Mouse (Mus musculus): ENCODE measurements at regions not wholly inside any gene's neighbourhood (a gene's known extent, or its start where the extent isn't known, plus 50 kb on each side); places are given as distances from the start of the nearest gene placed in this dataset.

DNA sequence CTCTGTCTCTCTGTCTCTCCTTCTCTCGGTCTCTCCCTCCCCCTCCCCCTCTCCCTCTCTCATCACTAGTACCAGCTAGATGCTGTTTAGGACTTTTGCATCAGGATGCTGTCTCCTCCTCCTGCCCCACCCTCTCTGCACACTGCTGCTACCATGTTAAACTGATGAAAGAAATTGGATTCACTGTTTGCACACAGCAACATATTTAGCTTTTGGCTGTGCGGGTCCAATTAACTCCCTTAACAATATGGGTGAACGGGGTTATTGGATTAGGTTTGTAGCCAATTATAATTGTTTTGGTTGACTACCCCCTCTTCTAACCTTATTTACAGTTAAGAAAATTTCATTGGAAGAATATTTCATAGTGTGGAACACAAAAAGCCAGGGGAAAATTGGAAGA lies 424.0 kb upstream of the Sorcs1 start:
- TF ChIP-seq GATA4 (IDR thresholded peaks at IDR 0.05; ENCODE audit: insufficient replicate concordance, low read length) = no peak

DNA sequence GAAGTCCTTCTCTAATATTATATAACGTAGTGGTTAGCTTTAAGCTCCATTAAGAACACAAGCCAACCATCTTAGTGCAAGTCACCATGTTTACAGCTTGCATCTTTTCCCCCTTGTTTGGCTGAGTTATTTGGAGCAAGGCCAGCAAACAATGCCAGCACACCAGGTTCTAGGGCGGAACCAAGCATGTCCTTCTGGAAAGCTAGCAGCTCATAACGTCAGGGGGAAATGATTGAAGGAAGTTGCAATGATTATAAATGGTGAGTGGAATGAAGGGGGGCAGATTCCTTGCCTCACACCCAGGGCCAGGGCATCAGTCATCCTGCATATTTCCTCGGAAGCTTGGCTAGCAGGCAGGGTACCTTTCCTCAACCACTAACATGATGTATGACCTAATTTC lies 396.3 kb upstream of the Sorcs1 start:
- TF ChIP-seq GATA4 (IDR thresholded peaks at IDR 0.05; ENCODE audit: insufficient replicate concordance, low read length) = no peak

DNA sequence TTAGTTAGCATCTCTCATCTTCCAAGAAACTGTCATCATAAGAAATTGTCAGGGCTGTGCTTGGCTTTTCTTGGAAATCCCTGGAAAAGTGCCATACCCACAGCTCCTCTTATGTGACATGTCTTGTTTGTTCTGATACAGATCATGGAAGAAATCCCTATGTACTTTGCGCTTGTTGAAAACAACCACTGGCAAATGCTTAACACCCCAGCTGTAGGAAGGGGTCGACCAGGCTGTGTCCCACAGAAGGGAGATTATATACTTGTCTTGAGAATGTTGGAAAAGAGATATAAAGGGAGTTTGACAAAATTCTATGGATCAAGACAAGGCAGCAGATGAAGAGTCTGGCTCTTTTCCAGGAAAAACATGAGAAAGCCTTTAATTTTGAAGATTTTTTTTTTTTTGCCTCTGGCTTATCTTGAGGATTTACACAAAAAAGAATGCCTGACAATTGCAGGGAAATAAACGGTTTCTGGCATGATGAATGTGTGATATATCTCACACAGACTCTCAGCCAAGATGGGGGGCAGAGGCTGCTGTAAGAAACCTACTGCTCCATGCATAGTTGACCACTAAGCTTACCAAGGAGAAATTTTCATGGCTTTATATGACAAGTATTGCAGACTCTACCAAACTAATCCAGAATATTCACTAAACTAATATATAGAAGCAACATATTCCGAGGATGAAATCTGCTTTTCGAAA lies 381.7 kb upstream of the Sorcs1 start:
- TF ChIP-seq GATA4 (IDR thresholded peaks at IDR 0.05; ENCODE audit: insufficient replicate concordance, low read length) = no peak

DNA sequence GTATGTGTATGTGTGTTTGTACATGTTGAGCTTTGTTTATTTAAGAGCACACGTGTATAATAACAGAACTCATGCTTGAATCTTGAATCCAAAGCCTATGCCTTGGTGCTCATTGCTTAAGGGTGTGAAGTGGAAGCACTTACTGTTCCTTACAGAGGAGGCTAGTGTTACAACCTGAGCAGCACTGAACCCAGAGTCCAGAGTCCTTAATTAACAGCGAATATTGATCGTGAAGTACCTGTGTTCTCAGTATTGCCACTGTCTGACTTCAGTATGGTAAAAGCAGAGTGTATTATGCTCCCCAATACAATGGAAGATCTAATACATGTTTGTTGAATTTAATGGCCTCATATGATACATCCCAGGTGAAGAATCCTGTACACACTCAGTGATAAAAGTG lies 365.1 kb upstream of the Sorcs1 start:
- TF ChIP-seq GATA4 (IDR thresholded peaks at IDR 0.05; ENCODE audit: insufficient replicate concordance, low read length) = no peak

DNA sequence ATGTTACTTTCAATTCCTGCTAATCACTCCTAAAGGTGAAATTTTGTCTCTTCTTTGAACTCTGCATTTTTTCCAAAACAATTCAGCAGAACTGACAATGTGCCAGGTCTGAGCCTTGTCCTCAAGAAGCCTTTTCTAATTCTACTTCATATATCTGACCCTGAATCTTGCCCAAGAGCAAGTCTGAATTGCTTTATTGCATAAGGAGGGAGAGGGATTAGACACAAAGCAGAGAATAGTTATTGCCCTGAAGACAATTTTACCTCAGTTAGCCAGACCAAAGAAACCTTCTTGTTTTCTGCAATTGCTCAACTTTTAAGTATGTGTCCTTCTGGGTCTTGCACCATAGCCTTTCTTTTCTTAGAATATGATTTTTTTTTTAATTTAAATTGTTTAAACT lies 316.0 kb upstream of the Sorcs1 start:
- no peak for TF ChIP-seq GATA4 (IDR thresholded peaks at IDR 0.05; ENCODE audit: insufficient replicate concordance, low read length)

DNA sequence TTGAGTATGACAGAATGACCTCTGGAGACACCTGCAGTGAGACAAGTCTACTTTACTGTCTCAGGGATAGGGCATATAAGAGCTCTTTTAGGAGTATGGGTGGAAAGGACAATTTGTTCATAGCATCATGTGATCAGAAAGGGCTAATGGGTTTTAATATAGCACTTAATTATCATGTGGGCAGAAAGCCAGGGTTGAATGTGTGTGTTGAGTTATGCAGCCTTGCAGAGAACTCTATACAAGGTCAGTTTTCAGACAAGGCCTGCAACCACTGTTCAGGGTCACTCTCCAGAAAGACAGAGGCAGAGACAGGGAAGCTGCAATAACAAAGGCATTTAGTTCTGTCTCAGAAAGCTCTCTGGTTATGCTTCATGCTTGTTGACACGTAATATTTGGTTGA lies 292.6 kb upstream of the Sorcs1 start:
- TF ChIP-seq GATA4 (IDR thresholded peaks at IDR 0.05; ENCODE audit: insufficient replicate concordance, low read length) = no peak

DNA sequence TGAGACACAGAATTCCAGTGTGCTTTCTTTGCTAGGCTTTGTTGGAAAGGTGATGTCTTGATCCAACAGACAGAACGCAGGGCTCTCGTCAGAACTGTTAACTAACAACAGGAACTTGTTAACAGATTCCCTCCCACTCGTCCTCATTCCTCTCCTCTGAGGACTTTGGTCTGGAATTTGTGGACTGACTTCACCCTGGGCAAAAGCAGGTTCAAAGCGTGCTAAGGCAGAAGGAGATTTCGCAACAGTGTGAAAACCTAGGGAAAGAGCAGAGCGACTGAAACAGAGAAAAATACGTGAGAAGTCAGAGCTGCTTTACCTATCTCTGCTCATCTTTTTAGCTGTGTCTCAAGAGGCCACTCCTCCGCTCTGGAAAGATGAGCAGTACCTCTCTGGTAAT lies 283.5 kb upstream of the Sorcs1 start:
- no peak for TF ChIP-seq GATA4 (IDR thresholded peaks at IDR 0.05; ENCODE audit: insufficient replicate concordance, low read length)

DNA sequence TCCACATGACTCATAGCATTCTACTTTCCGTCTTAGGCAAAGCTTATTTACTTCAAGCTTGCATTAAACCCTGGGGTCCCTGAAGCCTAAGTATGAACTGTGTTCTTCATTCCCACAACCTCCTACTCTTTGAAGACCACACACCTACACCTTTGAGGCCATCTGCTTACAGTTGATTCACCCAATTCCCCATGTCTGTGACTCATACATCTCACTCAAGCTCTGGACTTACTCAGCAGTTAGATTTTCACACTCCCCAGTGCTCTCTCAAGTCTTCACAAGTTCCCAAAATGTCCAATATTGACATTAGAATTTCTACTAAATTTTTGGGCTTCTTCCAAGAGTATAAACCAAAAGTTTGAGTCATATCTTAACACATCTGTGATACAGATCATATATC lies 266.6 kb upstream of the Sorcs1 start:
- TF ChIP-seq GATA4 (IDR thresholded peaks at IDR 0.05; ENCODE audit: insufficient replicate concordance, low read length) = no peak

DNA sequence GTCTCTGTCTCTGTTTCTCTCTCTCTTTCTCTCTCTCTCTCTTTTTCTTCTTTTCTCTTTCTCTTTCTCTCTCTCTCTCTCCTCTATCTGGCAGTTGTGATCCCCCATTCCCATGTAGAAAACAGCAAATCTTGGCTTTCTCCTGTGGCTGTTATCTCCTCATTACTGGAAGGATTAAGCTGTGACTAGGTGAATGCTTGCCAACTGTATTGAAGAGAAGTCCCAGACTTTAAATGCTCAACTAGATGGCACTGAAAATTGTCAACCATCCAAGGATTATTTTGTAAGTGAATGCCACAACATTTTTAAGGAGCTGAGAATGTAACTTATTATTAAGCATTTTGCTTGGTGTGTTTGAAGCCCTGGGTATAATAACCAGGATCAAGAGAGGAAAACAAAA lies 233.2 kb upstream of the Sorcs1 start:
- no peak for TF ChIP-seq GATA4 (IDR thresholded peaks at IDR 0.05; ENCODE audit: insufficient replicate concordance, low read length)

DNA sequence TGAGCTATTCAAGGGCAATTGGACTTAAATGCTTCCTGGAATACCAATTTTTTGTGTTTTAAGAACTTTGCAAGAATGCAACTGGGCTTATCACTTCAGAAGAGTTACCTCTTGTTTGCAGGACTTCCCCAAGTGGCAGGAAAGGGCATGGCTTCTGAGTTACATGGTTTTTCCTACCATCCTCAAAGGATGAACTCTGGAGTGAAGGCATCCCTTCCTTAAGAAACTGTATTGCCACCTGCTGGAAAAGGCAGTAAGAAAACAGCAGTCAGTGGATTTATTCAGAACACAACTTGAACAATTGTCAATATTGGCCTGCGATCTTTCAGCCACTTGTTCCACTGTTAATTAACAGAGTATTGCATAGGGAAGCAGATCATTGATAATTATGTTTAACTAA lies 232.2 kb upstream of the Sorcs1 start:
- no peak for TF ChIP-seq GATA4 (IDR thresholded peaks at IDR 0.05; ENCODE audit: insufficient replicate concordance, low read length)

DNA sequence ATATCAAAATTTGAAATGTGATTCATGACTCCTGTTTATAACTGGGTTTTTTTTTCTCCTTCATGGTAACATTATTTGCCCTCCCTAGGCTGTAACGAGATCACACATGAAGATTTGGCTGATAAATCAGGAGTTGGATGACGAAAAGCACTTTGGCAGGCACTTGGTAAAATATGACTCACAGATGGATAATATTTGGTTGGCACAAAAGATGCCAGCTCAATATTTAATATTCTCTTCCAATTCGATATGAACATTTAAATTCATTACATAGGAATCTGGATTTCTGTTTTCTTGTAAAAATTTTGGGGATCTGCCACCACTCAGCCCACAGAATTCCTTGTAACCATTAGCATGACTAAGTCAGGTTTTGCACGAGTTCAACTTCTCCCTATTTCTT lies 230.3 kb upstream of the Sorcs1 start:
- TF ChIP-seq GATA4 (IDR thresholded peaks at IDR 0.05; ENCODE audit: insufficient replicate concordance, low read length) = no peak

DNA sequence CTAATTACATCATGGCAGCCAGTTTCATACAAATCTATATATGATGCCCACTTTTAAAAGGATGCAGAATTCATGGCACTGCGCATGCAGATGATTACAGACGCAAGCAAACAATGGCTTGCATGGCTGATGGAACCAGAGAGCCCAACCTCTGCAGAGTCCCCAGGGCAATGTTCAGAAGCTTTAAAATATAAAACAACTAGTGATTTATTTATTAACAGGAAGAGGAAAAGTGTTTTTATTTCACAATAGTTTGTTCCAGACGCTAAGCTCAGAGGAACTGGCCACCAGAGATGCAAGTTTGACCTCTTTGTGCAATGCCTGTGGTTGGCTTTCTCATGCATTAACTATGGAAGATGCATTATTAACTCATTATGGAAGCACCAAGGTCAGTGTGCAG lies 215.3 kb upstream of the Sorcs1 start:
- no peak for TF ChIP-seq GATA4 (IDR thresholded peaks at IDR 0.05; ENCODE audit: insufficient replicate concordance, low read length)

DNA sequence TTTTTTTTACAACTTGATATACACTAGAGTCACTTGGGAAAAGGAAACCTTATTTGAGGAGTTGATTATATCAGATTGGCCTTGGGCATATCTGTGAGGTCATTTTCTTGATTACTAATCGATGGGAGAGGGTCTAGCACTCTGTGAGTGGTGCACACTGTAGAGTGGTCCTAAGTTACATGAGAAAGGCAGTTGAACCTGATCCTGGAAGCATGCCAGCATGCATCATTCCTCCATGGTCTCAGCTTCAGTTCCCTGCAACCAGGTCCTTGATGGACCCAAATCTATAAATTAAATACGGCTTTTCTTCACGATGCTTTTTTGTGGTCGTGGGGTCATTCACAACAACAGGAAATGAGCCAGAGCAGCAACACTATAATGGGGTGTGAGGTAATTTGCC lies 194.2 kb upstream of the Sorcs1 start:
- no peak for TF ChIP-seq GATA4 (IDR thresholded peaks at IDR 0.05; ENCODE audit: insufficient replicate concordance, low read length)

DNA sequence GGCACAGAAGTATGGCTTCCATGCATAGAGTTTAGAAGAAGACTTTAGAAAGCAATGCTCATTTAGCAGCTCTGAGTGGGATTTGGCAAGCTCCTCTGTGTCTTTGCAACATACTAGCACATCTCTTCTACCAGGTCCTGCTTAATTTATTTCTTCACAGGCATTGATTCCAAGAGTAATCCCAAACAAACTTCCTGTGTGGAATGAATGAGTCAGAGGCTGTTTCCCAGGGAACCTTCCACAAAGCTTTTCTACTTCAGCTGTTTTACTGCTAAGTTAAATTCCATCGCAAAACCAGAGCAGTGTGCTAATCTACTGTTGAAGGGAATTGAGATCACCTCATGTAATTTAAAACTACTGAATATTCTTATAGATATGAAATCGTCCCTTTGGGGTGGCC lies 193.7 kb upstream of the Sorcs1 start:
- no peak for TF ChIP-seq GATA4 (IDR thresholded peaks at IDR 0.05; ENCODE audit: insufficient replicate concordance, low read length)

DNA sequence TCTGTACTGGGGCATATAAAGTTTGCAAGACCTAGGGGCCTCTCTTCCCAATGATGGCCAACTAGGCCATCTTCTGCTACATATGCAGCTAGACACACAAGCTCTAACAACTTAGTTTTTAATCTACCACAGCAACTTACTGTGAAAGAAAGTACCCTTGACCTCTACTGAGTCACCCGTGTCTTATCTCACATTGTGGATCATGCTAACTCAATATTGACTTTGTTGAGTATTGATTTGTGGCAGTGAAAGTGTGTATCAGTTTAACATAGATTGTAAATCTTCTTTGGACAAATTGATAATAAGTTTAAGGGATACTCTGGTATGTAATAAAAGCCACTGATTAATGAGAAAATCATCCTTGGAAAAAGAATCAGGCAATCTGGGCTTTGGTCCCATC lies 176.4 kb upstream of the Sorcs1 start:
- peak; percentile 59; the same call in 1 of the 2 replicates for TF ChIP-seq GATA4 (IDR thresholded peaks at IDR 0.05; ENCODE audit: insufficient replicate concordance, low read length)

DNA sequence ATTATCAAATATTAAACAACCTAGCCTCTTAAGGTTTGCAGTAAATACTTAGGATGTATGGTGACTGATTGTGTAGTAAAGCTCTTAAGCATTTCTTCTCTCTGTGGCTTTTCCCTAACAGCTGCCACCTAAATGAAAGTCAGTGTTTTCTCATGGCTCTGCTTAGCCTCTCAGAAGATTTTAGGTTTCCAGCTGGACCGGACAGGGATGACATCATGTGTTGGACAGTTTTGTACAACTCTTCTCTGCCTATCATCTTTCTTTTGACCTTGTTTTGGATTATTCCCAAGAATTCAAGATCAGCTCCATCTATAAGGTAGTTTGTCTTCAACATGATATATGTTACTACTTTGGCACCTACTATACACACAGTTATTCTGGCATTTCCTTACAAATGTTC lies 162.1 kb upstream of the Sorcs1 start:
- TF ChIP-seq GATA4 (IDR thresholded peaks at IDR 0.05; ENCODE audit: insufficient replicate concordance, low read length) = no peak

Data from liver, adult (tissue).